Mouse (Mus musculus): ENCODE results near the gene Olfml2b. TPM values are rescaled to one million over a fixed set of nuclear protein-coding genes. Genes with fewer than 3 reads are reported as not detected.

Olfml2b gene
- total and polyA plus RNA-seq, 3 experiments = not detected

GRCm38 (mm10) chr1:170706046-170706445 lies 61.7 kb downstream of the Olfml2b start:
- Histone ChIP-seq H3K79me2 (ENCODE audit: control insufficient read depth, insufficient read depth, low read length, poor library complexity) (no peaks in the 10 kb centered on the region), H3K9ac (ENCODE audit: control insufficient read depth, low read depth, low read length, poor library complexity, severe bottlenecking) (no peak overlapping the region), H3K27ac (ENCODE audit: control insufficient read depth, low read depth, low read length) (no peak overlapping the region), H3K27me3 (ENCODE audit: control insufficient read depth in 1 of 2, insufficient read depth in 2 of 2, low read length in 2 of 2) (no peaks in the 10 kb centered on the region), H3K9me3 (replicated peaks; ENCODE audit: insufficient read depth, low read length) (no peaks in the 10 kb centered on the region), H3K36me3 (ENCODE audit: control insufficient read depth in 1 of 2, insufficient read depth in 2 of 2, low read length in 2 of 2) (peaks cover 0 to 10% of the 10 kb centered on the region in 2 experiments; a peak in 2 of 4 replicates), H3K4me1 (ENCODE audit: control insufficient read depth in 1 of 2, insufficient read depth in 2 of 2, low read length in 2 of 2) (peaks cover 0 to 12% of the 10 kb centered on the region in 2 experiments; a peak in 2 of 4 replicates), H3K4me3 (ENCODE audit: control insufficient read depth in 1 of 2, insufficient read depth in 1 of 2, low read depth in 2 of 2, low read length in 2 of 2) (no peak overlapping the region)
- TF ChIP-seq MAX (IDR thresholded peaks at IDR 0.05; ENCODE audit: low read length) = no peak
- TF ChIP-seq CTCF (IDR thresholded peaks at IDR 0.05 in 2 of 3, conservative IDR thresholded peaks at IDR 0.05 in 1 of 3; ENCODE audit: control insufficient read depth in 1 of 3, insufficient read depth in 1 of 3, low read depth in 2 of 3, low read length in 3 of 3, poor library complexity in 1 of 3, severe bottlenecking in 1 of 3) = no peak
- TF ChIP-seq MXI1 (IDR thresholded peaks at IDR 0.05; ENCODE audit: low read depth, low read length) = no peak
- TF ChIP-seq TAL1 (IDR thresholded peaks at IDR 0.05; ENCODE audit: low read length) = no peak
- TF ChIP-seq JUND (IDR thresholded peaks at IDR 0.05; ENCODE audit: low read depth, low read length) = no peak
- TF ChIP-seq POLR2AphosphoS5 (IDR thresholded peaks at IDR 0.05; ENCODE audit: borderline replicate concordance, low read depth, low read length) = no peak
- TF ChIP-seq POLR2AphosphoS2 (IDR thresholded peaks at IDR 0.05; ENCODE audit: low read length) = no peak
- no peak for TF ChIP-seq BHLHE40 (IDR thresholded peaks at IDR 0.05; ENCODE audit: borderline replicate concordance, low read depth, low read length)
- TF ChIP-seq RCOR1 (IDR thresholded peaks at IDR 0.05; ENCODE audit: low read depth, low read length) = no peak
- no peak for TF ChIP-seq CHD1 (IDR thresholded peaks at IDR 0.05; ENCODE audit: low read depth, low read length)
- no peak for TF ChIP-seq TCF12 (IDR thresholded peaks at IDR 0.05; ENCODE audit: low read depth, low read length)
- TF ChIP-seq MYC (IDR thresholded peaks at IDR 0.05; ENCODE audit: low read depth, low read length) = no peak
- TF ChIP-seq SMC3 (IDR thresholded peaks at IDR 0.05; ENCODE audit: low read depth, low read length) = no peak
- no peak for TF ChIP-seq ZKSCAN1 (IDR thresholded peaks at IDR 0.05; ENCODE audit: low read depth, low read length)
- no peak for TF ChIP-seq SIN3A (IDR thresholded peaks at IDR 0.05; ENCODE audit: low read length)
- TF ChIP-seq NRF1 (IDR thresholded peaks at IDR 0.05; ENCODE audit: insufficient read depth, low read depth, low read length, poor library complexity, severe bottlenecking) = no peak
- no peak for TF ChIP-seq USF1 (IDR thresholded peaks at IDR 0.05; ENCODE audit: low read depth, low read length)
- DNase-seq (ENCODE audit: low read depth, low spot score) = no peak

- no peak for DNase-seq (ENCODE audit: low read depth, low spot score)
- H3K4me1 ChIP-seq (ENCODE audit: control insufficient read depth in 1 of 2, insufficient read depth in 2 of 2, low read length in 2 of 2) = peaks cover 0 to 10% of the 10 kb centered on the region in 2 experiments; a peak in 2 of 4 replicates
- H3K36me3 ChIP-seq (ENCODE audit: control insufficient read depth in 1 of 2, insufficient read depth in 2 of 2, low read length in 2 of 2) = peaks cover 0 to 10% of the 10 kb centered on the region in 2 experiments; a peak in 2 of 4 replicates
- TF ChIP-seq HCFC1 (IDR thresholded peaks at IDR 0.05; ENCODE audit: low read depth, low read length) (no peak), CHD2 (IDR thresholded peaks at IDR 0.05; ENCODE audit: low read length) (no peak), UBTF (IDR thresholded peaks at IDR 0.05; ENCODE audit: borderline replicate concordance, insufficient read depth, low read depth, low read length) (no peak), BHLHE40 (IDR thresholded peaks at IDR 0.05; ENCODE audit: borderline replicate concordance, low read depth, low read length) (no peak), GATA1 (IDR thresholded peaks at IDR 0.05; ENCODE audit: low read depth, low read length) (no peak), POLR2AphosphoS5 (IDR thresholded peaks at IDR 0.05; ENCODE audit: borderline replicate concordance, low read depth, low read length) (no peak), MYB (IDR thresholded peaks at IDR 0.05; ENCODE audit: low read depth, low read length) (no peak), POLR2A (IDR thresholded peaks at IDR 0.05; ENCODE audit: control insufficient read depth in 1 of 2, insufficient read depth in 1 of 2, low read depth in 1 of 2, low read length in 2 of 2, poor library complexity in 1 of 2) (no peak), ELF1 (IDR thresholded peaks at IDR 0.05; ENCODE audit: low read depth, low read length) (no peak), GABPA (IDR thresholded peaks at IDR 0.05; ENCODE audit: low read depth, low read length) (no peak), MYC (IDR thresholded peaks at IDR 0.05; ENCODE audit: low read depth, low read length) (no peak), NELFE (IDR thresholded peaks at IDR 0.05; ENCODE audit: low read depth, low read length) (no peak), TAL1 (IDR thresholded peaks at IDR 0.05; ENCODE audit: low read length) (no peak), CTCF (IDR thresholded peaks at IDR 0.05 in 2 of 3, conservative IDR thresholded peaks at IDR 0.05 in 1 of 3; ENCODE audit: control insufficient read depth in 1 of 3, insufficient read depth in 1 of 3, low read depth in 2 of 3, low read length in 3 of 3, poor library complexity in 1 of 3, severe bottlenecking in 1 of 3) (no peak), SIN3A (IDR thresholded peaks at IDR 0.05; ENCODE audit: low read length) (no peak), POLR2AphosphoS2 (IDR thresholded peaks at IDR 0.05; ENCODE audit: low read length) (no peak), ZNF384 (IDR thresholded peaks at IDR 0.05; ENCODE audit: low read depth, low read length) (no peak)
- H3K27me3 ChIP-seq (ENCODE audit: control insufficient read depth in 1 of 2, insufficient read depth in 2 of 2, low read length in 2 of 2) = no peaks in the 10 kb centered on the region
- no peak overlapping the region for H3K9ac ChIP-seq (ENCODE audit: control insufficient read depth, low read depth, low read length, poor library complexity, severe bottlenecking)
- no peak overlapping the region for H3K27ac ChIP-seq (ENCODE audit: control insufficient read depth, low read depth, low read length)
- H3K79me2 ChIP-seq (ENCODE audit: control insufficient read depth, insufficient read depth, low read length, poor library complexity) = no peaks in the 10 kb centered on the region
- no peaks in the 10 kb centered on the region for H3K9me3 ChIP-seq (replicated peaks; ENCODE audit: insufficient read depth, low read length)
- H3K4me3 ChIP-seq (ENCODE audit: control insufficient read depth in 1 of 2, insufficient read depth in 1 of 2, low read depth in 2 of 2, low read length in 2 of 2) = no peak overlapping the region
These were observed 64.7 kb downstream of the Olfml2b start for GRCm38 (mm10) chr1:170709034-170709433.
